ENCODE assay signal across 10 mouse cellular contexts in genomic region chr19:57293737-57294136, GRCm38 (mm10). TPM values are rescaled to one million over a fixed set of nuclear protein-coding genes. Genes with fewer than 3 reads are reported as not detected.
DNase-seq lines count a peak whose midpoint lies in the region; ATAC-seq and TF ChIP-seq lines count a peak whose summit lies in the region.
"Had no signal": no experiment of that assay in that cellular context is flagged by ENCODE, and none has a peak within 500 bp of the region (broad histone marks: within the 10 kb centered on the region; RNA-seq: fewer than 3 reads in every experiment).

No protein-coding gene starts in this region.

- H3K9ac ChIP-seq in liver, embryonic 16.5 days (ENCODE audit: low read depth, low read length) = no peak overlapping the region
- H3K9ac ChIP-seq in stomach, embryonic 16.5 days (ENCODE audit: low read length) = no peak overlapping the region
- H3K9ac ChIP-seq: limb, embryonic 13.5 days had no signal

- peak; percentile 18 for DNase-seq in thymus, postnatal 14 days
- DNase-seq in thymus, adult 2 months = no peak
- DNase-seq in gastrocnemius, postnatal 36 days = peak; percentile 59 to 65
- no peak for DNase-seq in left cerebral cortex, adult 8-10 months (ENCODE audit: low spot score in 2 of 2)
- DNase-seq in MN1 (ENCODE audit: low spot score) = no peak

- H3K4me3 ChIP-seq in thymus, adult 2 months (ENCODE audit: control insufficient read depth, insufficient read depth, low read length) = no peak overlapping the region
- no peak overlapping the region for H3K4me3 ChIP-seq in liver, embryonic 16.5 days (ENCODE audit: low read depth, low read length)
- no peak overlapping the region for H3K4me3 ChIP-seq in stomach, embryonic 16.5 days (replicated peaks; ENCODE audit: low read length)
- H3K4me3 ChIP-seq: limb, embryonic 13.5 days had no signal

- H3K27me3 ChIP-seq in thymus, adult 2 months (ENCODE audit: control insufficient read depth, insufficient read depth, low read length) = no peaks in the 10 kb centered on the region
- H3K27me3 ChIP-seq in liver, embryonic 16.5 days (ENCODE audit: control insufficient read depth, insufficient read depth, low read depth, low read length) = no peaks in the 10 kb centered on the region
- no peaks in the 10 kb centered on the region for H3K27me3 ChIP-seq in stomach, embryonic 16.5 days (ENCODE audit: control insufficient read depth, insufficient read depth, low read length)
- H3K27me3 ChIP-seq: limb, embryonic 13.5 days; Patski had no signal

- H3K9me3 ChIP-seq in liver, embryonic 16.5 days (replicated peaks; ENCODE audit: control insufficient read depth, low read length) = no peaks in the 10 kb centered on the region
- H3K9me3 ChIP-seq in stomach, embryonic 16.5 days (replicated peaks; ENCODE audit: control insufficient read depth, low read length) = no peaks in the 10 kb centered on the region
- H3K9me3 ChIP-seq: limb, embryonic 13.5 days had no signal

- 0 out of 2 replicates have a peak, but pooled peaks have one; percentile 35 for ATAC-seq in liver, embryonic 16.5 days (ENCODE audit: low read depth)
- peak; percentile 54; the same call in 1 of the 2 replicates for ATAC-seq in stomach, embryonic 16.5 days (ENCODE audit: insufficient read depth, low FRiP score)
- no peak for ATAC-seq in activated CD4-positive, CD25-positive, alpha-beta regulatory T cell, adult 4 months
- ATAC-seq: Patski had no signal

- H3K27ac ChIP-seq in thymus, adult 2 months (ENCODE audit: control insufficient read depth, insufficient read depth, low read length) = no peak overlapping the region
- H3K27ac ChIP-seq in liver, embryonic 16.5 days (ENCODE audit: low read length) = no peak overlapping the region
- H3K27ac ChIP-seq in stomach, embryonic 16.5 days (ENCODE audit: low read length) = no peak overlapping the region
- H3K27ac ChIP-seq: limb, embryonic 13.5 days had no signal

- no peaks in the 10 kb centered on the region for H3K4me1 ChIP-seq in thymus, adult 2 months (replicated peaks; ENCODE audit: control insufficient read depth, insufficient read depth, low read length)
- peaks cover 3% of the 10 kb centered on the region for H3K4me1 ChIP-seq in liver, embryonic 16.5 days (ENCODE audit: control insufficient read depth, low read depth, low read length)
- H3K4me1 ChIP-seq in stomach, embryonic 16.5 days (ENCODE audit: control insufficient read depth, insufficient read depth, low read length) = peaks cover 7% of the 10 kb centered on the region; the same call in 1 of the 2 replicates

- no peak for TF ChIP-seq CTCF in thymus, adult 2 months (IDR thresholded peaks at IDR 0.05; ENCODE audit: borderline replicate concordance, control insufficient read depth, extremely low read depth, insufficient read depth, low read length, poor library complexity)

- H3K36me3 ChIP-seq in thymus, adult 2 months (ENCODE audit: control insufficient read depth, insufficient read depth, low read length) = no peaks in the 10 kb centered on the region
- H3K36me3 ChIP-seq in liver, embryonic 16.5 days (ENCODE audit: control insufficient read depth, insufficient read depth) = no peaks in the 10 kb centered on the region
- no peaks in the 10 kb centered on the region for H3K36me3 ChIP-seq in stomach, embryonic 16.5 days (ENCODE audit: control insufficient read depth, insufficient read depth, low read length)
- H3K36me3 ChIP-seq: limb, embryonic 13.5 days had no signal

- WGBS in thymus, adult 2 months = 15% methylated on average over 7 of the region's 7 CpGs
- 12% methylated on average over 7 of the region's 7 CpGs for WGBS in liver, embryonic 16.5 days (ENCODE audit: insufficient replicate concordance)
- WGBS in stomach, embryonic 16.5 days = 20% methylated on average over 7 of the region's 7 CpGs

- H3K4me2 ChIP-seq in liver, embryonic 16.5 days (ENCODE audit: low read depth, low read length) = no peak overlapping the region
- no peak overlapping the region for H3K4me2 ChIP-seq in stomach, embryonic 16.5 days (ENCODE audit: low read depth, low read length)
- H3K4me2 ChIP-seq: limb, embryonic 13.5 days had no signal

- no peak for TF ChIP-seq POLR2A in thymus, adult 2 months (IDR thresholded peaks at IDR 0.05; ENCODE audit: control insufficient read depth, extremely low read depth, insufficient read depth, low read length, poor library complexity)

- intact Hi-C loops in gastrocnemius, postnatal 36 days (cut with DNase I) = no loop called here

RNA-seq across cellular contexts. Expression of gene Ablim1, which starts 21.0 kb away (rescaled TPM):
- 216 and 231 TPM in 2 replicates for polyA plus RNA-seq in thymus, adult 2 months (2012; rRNA removed)
- total RNA-seq in gastrocnemius, postnatal 36 days (2021) = 10 to 100 TPM; 36.3 to 52.0 TPM
- polyA plus RNA-seq in liver, embryonic 16.5 days (2015; fragmentation: Nextera tagmentation; extraction: Ambion mirVana) = 9.0 and 12.4 TPM in 2 replicates
- 66.5 and 85.4 TPM in 2 replicates for polyA plus RNA-seq in stomach, embryonic 16.5 days (2015; fragmentation: Nextera tagmentation; extraction: Ambion mirVana)
- 100 to 1,000 TPM; 268 to 273 TPM for polyA plus RNA-seq in activated CD4-positive, CD25-positive, alpha-beta regulatory T cell, adult 4 months (2017; shearing (Covaris generic))
- total RNA-seq in left cerebral cortex, adult 8-10 months (2022) = 100 to 1,000 TPM; 103 to 121 (median 110) TPM

Comparison
In these comparisons a context has a peak if more than half of its experiments do, and no peak if none do; other contexts are left out.
1. DNase-seq: peak in thymus, postnatal 14 days (single experiment) and gastrocnemius, postnatal 36 days (2 of 2); none in thymus, adult 2 months (single experiment), left cerebral cortex, adult 8-10 months (0 of 2) and MN1 (single experiment).